Mouse (Mus musculus) left cerebral cortex, postnatal 14 days (tissue): Measurements from ENCODE around the gene Ttc8. TPM values are rescaled to one million over a fixed set of nuclear protein-coding genes. Genes with fewer than 3 reads are reported as not detected.
A peak's percentile ranks its signal among the peaks of the same experiment; 100 is the strongest.

Source experiments
- DNase-seq, 2 experiments: peaks; one replicate each; pipeline ENCODE4 v3.0.0; 2021 to 2022; ENCODE audit warnings: low spot score in 2 of 2, mixed read lengths in 1 of 2
- intact Hi-C: fragments of 180-260 bp; cut with DNase I; formaldehyde crosslinking; loops from one replicate; pipeline ENCODE4 v1.15.1; 2025
- total RNA-seq, 2 experiments: library from RNA; stranded (reverse); gene quantifications; 2 replicates each; pipeline ENCODE4 v1.2.3; 2021

Gene Ttc8
- total RNA-seq, 2 experiments from 2014 or later = 35.5 to 36.2 TPM

- intact Hi-C loops = no loop called here
- peak in 1 of 2 experiments; percentile 34 for DNase-seq
Measured at GRCm38 (mm10) chr12:99011161-99011861, 90.9 kb downstream of the Ttc8 start.

- intact Hi-C loops = no loop called here
Measured at GRCm38 (mm10) chr12:99015870-99016269, 95.5 kb downstream of the Ttc8 start.

GRCm38 (mm10) chr12:99024430-99024960 lies 104.1 kb downstream of the Ttc8 start:
- DNase-seq = no peak
- intact Hi-C loops = no loop called here

More at GRCm38 (mm10) chr12:99015870-99016269, 95.5 kb downstream of the Ttc8 start:
- DNase-seq = peak; percentile 50 to 59

GRCm38 (mm10) chr12:99026291-99026690 lies 105.9 kb downstream of the Ttc8 start:
- intact Hi-C loops = no loop called here
- DNase-seq = peak in 1 of 2 experiments; percentile 24

GRCm38 (mm10) chr12:99028665-99029064 lies 108.3 kb downstream of the Ttc8 start:
- intact Hi-C loops = no loop called here
- peak in 1 of 2 experiments; percentile 55 for DNase-seq

- intact Hi-C loops = no loop called here
- DNase-seq = no peak
Measured at GRCm38 (mm10) chr12:99030022-99030421, 109.6 kb downstream of the Ttc8 start.

Other genes starting within 250 kb of the Ttc8 start
- gene Ptpn21, start 183.2 kb upstream of the Ttc8 start, total RNA-seq = 1 to 10 TPM; 7.5 to 7.6 TPM
- 10 to 100 TPM; 92.6 to 96.6 TPM for gene Zc3h14, start 173.6 kb upstream of the Ttc8 start, total RNA-seq
- gene Eml5, start 19.1 kb upstream of the Ttc8 start, total RNA-seq = 10 to 100 TPM; 58.2 to 59.7 TPM